Mouse (Mus musculus) limb, embryonic 15.5 days (tissue): ENCODE results near the gene Ralb. TPM values are rescaled to one million over a fixed set of nuclear protein-coding genes. Genes with fewer than 3 reads are reported as not detected.

Experiments
- ATAC-seq: fragments of 200-750 bp; cut with Nextera tagmentation; 2 replicates; pipeline ENCODE4 v1.8.0; 2017; ENCODE audit warnings: low read depth, moderate TSS enrichment; ENCODE audit not compliant: insufficient number of reproducible peaks, low FRiP score, low TSS enrichment
- H3K27ac ChIP-seq: fragments of 300-500 bp; sonication (generic); 2 replicates; pipeline ENCODE4 v1.5.1; 2015; ENCODE audit warnings: moderate library complexity, mild to moderate bottlenecking, inconsistent platforms
- H3K27me3 ChIP-seq: fragments of 300-500 bp; sonication (generic); 2 replicates; pipeline ENCODE4 v1.6.1; 2015; ENCODE audit warnings: inconsistent platforms
- H3K36me3 ChIP-seq: fragments of 300-500 bp; sonication (generic); 2 replicates; pipeline ENCODE4 v1.6.1; 2015; ENCODE audit warnings: inconsistent platforms
- H3K4me1 ChIP-seq: fragments of 300-500 bp; sonication (generic); 2 replicates; pipeline ENCODE4 v1.6.1; 2015; ENCODE audit warnings: inconsistent platforms
- H3K4me2 ChIP-seq: fragments of 300-500 bp; sonication (generic); 2 replicates; pipeline ENCODE4 v1.6.1; 2015; ENCODE audit warnings: mild to moderate bottlenecking, inconsistent platforms
- H3K4me3 ChIP-seq: fragments of 300-500 bp; sonication (generic); 2 replicates; pipeline ENCODE4 v1.5.1; 2015; ENCODE audit warnings: mild to moderate bottlenecking, inconsistent platforms
- H3K9ac ChIP-seq: fragments of 300-500 bp; sonication (generic); 2 replicates; pipeline ENCODE4 v1.6.1; 2015; ENCODE audit warnings: inconsistent platforms
- H3K9me3 ChIP-seq: fragments of 300-500 bp; sonication (generic); 2 replicates; pipeline ENCODE4 v1.6.1; 2016; ENCODE audit warnings: inconsistent platforms
- WGBS: fragments of 180-500 bp; shearing (Covaris S2); methylation state at CpG from one replicate; pipeline ENCODE4 v1.1.7; 2015; 5-methylcytosine and 5-hydroxymethylcytosine counted together
- polyA plus RNA-seq: library from polyadenylated mRNA; unstranded; fragments of >200 nt; fragmentation: Nextera tagmentation; extraction: Ambion mirVana; gene quantifications from 2 replicates; pipeline ENCODE4 v1.2.1, GENCODE M21; 2015

Gene Ralb
- polyA plus RNA-seq, 1 experiment from 2014 or later, result 135 TPM

- no peak overlapping the region for H3K4me2 ChIP-seq
- no peak overlapping the region for H3K9ac ChIP-seq
- no peaks in the 10 kb centered on the region for H3K9me3 ChIP-seq
- WGBS, result 35% methylated on average over 2 of the region's 2 CpGs
- no peaks in the 10 kb centered on the region for H3K27me3 ChIP-seq
- ATAC-seq, result no peak
- no peaks in the 10 kb centered on the region for H3K36me3 ChIP-seq
- H3K27ac ChIP-seq, result no peak overlapping the region
- no peak overlapping the region for H3K4me3 ChIP-seq
- no peaks in the 10 kb centered on the region; the same call in 1 of the 2 replicates for H3K4me1 ChIP-seq
Measured at GRCm38 (mm10) chr1:119463386-119463785, 41.2 kb downstream of the Ralb start.

DNA sequence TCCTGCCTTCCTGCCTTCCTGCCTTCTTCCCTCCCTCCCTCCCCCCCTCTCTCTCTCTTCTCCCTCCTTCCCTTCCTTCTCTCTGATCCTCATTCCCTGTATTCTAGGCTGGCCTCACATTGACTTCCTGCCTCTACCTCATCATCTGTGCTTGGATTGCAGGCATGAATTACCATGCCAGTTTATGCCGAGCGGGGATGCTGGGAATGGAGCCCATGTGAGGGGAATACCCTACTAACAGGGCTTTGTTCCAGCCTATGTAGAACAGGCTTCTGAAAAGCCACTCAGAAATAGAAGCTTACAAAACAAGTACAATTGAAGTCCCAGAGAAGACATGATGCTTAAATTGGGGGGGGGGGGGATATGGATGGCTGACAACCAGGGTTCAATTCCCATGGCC lies 44.5 kb downstream of the Ralb start:
- H3K9ac ChIP-seq, result no peak overlapping the region
- no peak for ATAC-seq
- H3K27ac ChIP-seq, result no peak overlapping the region
- H3K36me3 ChIP-seq, result no peaks in the 10 kb centered on the region
- H3K27me3 ChIP-seq, result peaks cover 4% of the 10 kb centered on the region; the same call in 1 of the 2 replicates
- no peaks in the 10 kb centered on the region for H3K9me3 ChIP-seq
- no peak overlapping the region for H3K4me3 ChIP-seq
- H3K4me1 ChIP-seq, result peaks cover 17% of the 10 kb centered on the region
- whole genome bisulfite sequencing, result 64% methylated on average over 2 of the region's 2 CpGs
- no peak overlapping the region for H3K4me2 ChIP-seq

DNA sequence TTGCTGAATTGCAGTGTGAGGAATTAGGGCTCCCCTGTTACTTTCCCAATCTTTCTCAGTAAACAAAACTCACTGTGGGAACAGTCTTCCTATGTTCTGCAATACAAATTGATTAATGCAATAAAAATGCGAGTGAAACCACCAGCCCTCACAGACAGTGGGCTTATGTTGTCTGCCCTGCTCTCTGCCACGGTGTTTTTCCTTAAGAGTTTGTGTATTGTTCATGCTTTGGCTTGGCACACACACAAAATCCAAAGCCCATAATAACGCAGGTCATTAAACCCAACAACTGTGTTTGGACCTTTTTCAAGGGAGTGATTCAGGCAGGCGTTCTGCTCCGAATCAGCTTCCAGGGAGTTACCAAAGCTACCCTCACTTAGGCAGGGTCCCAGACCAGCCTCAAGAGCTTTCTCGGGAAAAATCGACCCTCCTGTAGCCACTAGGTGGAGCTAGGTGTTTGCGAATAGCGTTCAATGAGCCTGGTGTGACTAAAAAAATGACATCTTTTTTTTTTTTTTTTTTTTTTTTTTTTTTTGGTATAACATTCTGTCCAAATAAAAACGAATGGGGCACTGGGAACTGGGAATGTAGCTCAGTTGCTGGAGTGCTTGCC lies 46.5 kb downstream of the Ralb start:
- no peaks in the 10 kb centered on the region for H3K36me3 ChIP-seq
- H3K9ac ChIP-seq, result no peak overlapping the region
- H3K4me2 ChIP-seq, result peak overlapping the region; percentile 48
- 4% methylated on average over 10 of the region's 10 CpGs for WGBS
- no peak for ATAC-seq
- peaks cover 4% of the 10 kb centered on the region; the same call in 1 of the 2 replicates for H3K27me3 ChIP-seq
- no peaks in the 10 kb centered on the region for H3K9me3 ChIP-seq
- H3K27ac ChIP-seq, result no peak overlapping the region
- H3K4me3 ChIP-seq, result peak overlapping the region; percentile 9; the same call in 1 of the 2 replicates
- peaks cover 23% of the 10 kb centered on the region for H3K4me1 ChIP-seq

DNA sequence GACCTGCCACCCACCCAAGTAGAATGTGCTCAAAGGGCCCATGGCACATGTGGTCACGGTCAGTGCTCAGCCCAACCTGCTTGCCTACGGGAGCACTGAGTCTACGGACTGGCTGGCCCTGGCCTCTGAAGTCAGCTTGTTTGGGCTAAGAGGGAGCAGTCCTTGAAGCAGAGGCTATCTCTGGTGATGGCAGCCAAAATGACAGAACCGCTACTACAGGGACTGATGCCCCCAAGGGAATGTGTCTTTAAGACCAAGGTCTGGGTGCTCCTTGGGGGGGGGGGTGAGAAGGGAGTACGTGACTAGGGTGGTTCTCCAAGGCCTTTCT lies 47.1 kb downstream of the Ralb start:
- Histone ChIP-seq H3K4me2 (peak overlapping the region; percentile 48), H3K4me3 (peak overlapping the region; percentile 23)
- ATAC-seq, result no peak

GRCm38 (mm10) chr1:119456671-119457527 lies 47.7 kb downstream of the Ralb start:
- no peaks in the 10 kb centered on the region for H3K36me3 ChIP-seq
- no peak overlapping the region for H3K9ac ChIP-seq
- no peaks in the 10 kb centered on the region for H3K9me3 ChIP-seq
- H3K4me1 ChIP-seq, result peaks cover 23% of the 10 kb centered on the region
- peak; percentile 52; the same call in 1 of the 2 replicates for ATAC-seq
- H3K4me2 ChIP-seq, result peak overlapping the region; percentile 48
- peak overlapping the region; percentile 23 for H3K4me3 ChIP-seq
- H3K27ac ChIP-seq, result peak overlapping the region; percentile 47; the same call in 1 of the 2 replicates
- H3K27me3 ChIP-seq, result peaks cover 4% of the 10 kb centered on the region; the same call in 1 of the 2 replicates
- 4% methylated on average over 19 of the region's 19 CpGs for WGBS

More for the DNA sequence above, 47.1 kb downstream of the Ralb start:
- no peaks in the 10 kb centered on the region for H3K9me3 ChIP-seq
- no peak overlapping the region for H3K9ac ChIP-seq
- 18% methylated on average over 5 of the region's 5 CpGs for WGBS
- peak overlapping the region; percentile 47; the same call in 1 of the 2 replicates for H3K27ac ChIP-seq
- peaks cover 23% of the 10 kb centered on the region for H3K4me1 ChIP-seq
- H3K27me3 ChIP-seq, result peaks cover 4% of the 10 kb centered on the region; the same call in 1 of the 2 replicates
- no peaks in the 10 kb centered on the region for H3K36me3 ChIP-seq

DNA sequence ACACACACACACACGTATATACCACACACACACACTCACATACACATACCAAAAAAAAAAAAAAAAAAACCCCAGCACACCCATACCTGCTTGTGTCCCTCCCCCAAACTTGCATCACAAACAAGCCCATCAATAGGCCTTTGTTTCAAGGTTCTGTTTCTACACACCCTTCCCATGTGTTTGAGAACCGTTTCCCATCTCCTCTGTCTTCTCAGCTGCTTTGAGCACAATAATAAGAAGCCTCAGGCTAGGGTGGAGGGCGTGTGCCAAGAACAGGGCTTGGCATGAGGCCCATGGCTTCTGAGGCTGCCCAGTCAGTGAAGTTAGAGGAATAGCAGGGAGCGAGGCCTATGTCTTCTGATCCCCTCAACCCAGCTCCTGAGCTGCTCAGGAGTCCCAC lies 50.9 kb downstream of the Ralb start:
- H3K27ac ChIP-seq, result no peak overlapping the region
- H3K4me2 ChIP-seq, result no peak overlapping the region
- WGBS, result 33% methylated on average over 3 of the region's 4 CpGs
- no peak overlapping the region for H3K9ac ChIP-seq
- no peak overlapping the region for H3K4me3 ChIP-seq
- ATAC-seq, result no peak
- H3K27me3 ChIP-seq, result peaks cover 4% of the 10 kb centered on the region; the same call in 1 of the 2 replicates
- no peaks in the 10 kb centered on the region for H3K9me3 ChIP-seq
- H3K36me3 ChIP-seq, result no peaks in the 10 kb centered on the region
- peaks cover 23% of the 10 kb centered on the region for H3K4me1 ChIP-seq

- no peak overlapping the region for H3K4me3 ChIP-seq
- peaks cover 4% of the 10 kb centered on the region; the same call in 1 of the 2 replicates for H3K27me3 ChIP-seq
- peaks cover 7% of the 10 kb centered on the region for H3K4me1 ChIP-seq
- no peak overlapping the region for H3K4me2 ChIP-seq
- H3K9me3 ChIP-seq, result no peaks in the 10 kb centered on the region
- WGBS, result 51% methylated on average over 10 of the region's 10 CpGs
- no peak overlapping the region for H3K9ac ChIP-seq
- no peak overlapping the region for H3K27ac ChIP-seq
- H3K36me3 ChIP-seq, result no peaks in the 10 kb centered on the region
- no peak for ATAC-seq
Measured at GRCm38 (mm10) chr1:119451417-119451816, 53.2 kb downstream of the Ralb start.

DNA sequence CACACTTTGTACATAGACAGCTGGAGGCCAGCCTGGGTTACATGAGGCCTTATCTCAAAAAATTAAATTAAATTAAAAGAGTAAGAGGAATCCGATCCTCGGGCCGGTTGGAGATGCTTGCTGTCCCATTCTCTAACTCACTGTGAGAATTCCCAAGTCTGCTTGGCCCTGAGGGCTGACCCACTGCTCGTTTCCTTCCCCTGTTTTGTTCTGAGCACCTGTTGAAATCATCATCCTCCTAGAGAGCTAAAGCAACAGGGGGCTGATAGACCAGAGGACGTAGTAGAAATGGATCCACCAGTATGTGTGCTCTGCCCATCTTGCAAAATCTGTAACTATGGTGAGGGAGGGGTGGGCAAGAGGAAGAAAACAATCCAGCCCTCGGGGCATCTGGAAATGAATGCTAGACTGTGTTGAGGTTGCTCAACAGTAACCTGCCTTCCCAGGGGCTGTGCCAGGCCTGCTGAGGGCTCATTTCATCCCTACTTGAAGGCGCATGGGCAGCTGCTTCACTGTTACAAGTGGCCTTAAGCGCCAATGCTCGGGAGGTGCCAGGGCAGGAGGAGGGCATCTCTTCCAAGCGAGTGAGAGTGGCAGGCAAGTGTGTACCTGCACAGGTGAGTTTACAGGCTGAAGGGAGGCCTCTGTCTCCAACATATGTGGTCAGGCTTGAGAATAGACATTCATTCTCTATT lies 53.8 kb downstream of the Ralb start:
- no peak overlapping the region for H3K27ac ChIP-seq
- peaks cover 7% of the 10 kb centered on the region; the same call in 1 of the 2 replicates for H3K4me1 ChIP-seq
- H3K4me2 ChIP-seq, result no peak overlapping the region
- WGBS, result 75% methylated on average over 10 of the region's 10 CpGs
- no peak overlapping the region for H3K4me3 ChIP-seq
- H3K27me3 ChIP-seq, result no peaks in the 10 kb centered on the region
- no peak overlapping the region for H3K9ac ChIP-seq
- H3K36me3 ChIP-seq, result no peaks in the 10 kb centered on the region
- no peak for ATAC-seq
- no peaks in the 10 kb centered on the region for H3K9me3 ChIP-seq

DNA sequence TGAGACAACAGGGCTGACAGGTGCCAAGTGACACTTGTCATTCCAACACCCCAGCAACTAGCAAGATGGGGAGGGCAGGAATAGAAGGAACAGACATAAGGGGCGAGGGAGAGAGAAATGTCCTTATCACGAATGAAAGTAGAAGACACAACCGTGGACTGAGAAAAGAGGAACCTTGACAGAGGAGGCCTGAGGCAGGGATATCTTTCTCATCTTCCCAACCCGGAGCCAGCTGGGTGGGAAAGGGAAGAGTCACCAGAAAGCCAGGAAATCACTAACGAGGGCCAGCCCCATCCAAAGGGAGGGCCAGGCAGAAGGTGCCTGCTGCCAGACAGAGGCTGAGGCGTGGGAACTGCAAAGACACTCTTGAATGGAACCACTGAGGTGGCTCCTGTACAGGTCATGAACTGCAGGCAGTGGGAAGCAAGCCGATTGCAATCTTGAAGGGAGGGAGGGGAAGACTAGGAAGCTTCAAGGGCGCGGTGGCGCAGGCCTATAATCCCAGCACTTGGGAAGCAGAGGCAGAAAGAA lies 57.8 kb downstream of the Ralb start:
- H3K4me1 ChIP-seq, result no peaks in the 10 kb centered on the region
- no peak for ATAC-seq
- no peaks in the 10 kb centered on the region for H3K27me3 ChIP-seq
- H3K36me3 ChIP-seq, result no peaks in the 10 kb centered on the region
- H3K9ac ChIP-seq, result no peak overlapping the region
- H3K9me3 ChIP-seq, result no peaks in the 10 kb centered on the region
- no peak overlapping the region for H3K27ac ChIP-seq
- no peak overlapping the region for H3K4me2 ChIP-seq
- H3K4me3 ChIP-seq, result no peak overlapping the region
- WGBS, result 63% methylated on average over 10 of the region's 10 CpGs

DNA sequence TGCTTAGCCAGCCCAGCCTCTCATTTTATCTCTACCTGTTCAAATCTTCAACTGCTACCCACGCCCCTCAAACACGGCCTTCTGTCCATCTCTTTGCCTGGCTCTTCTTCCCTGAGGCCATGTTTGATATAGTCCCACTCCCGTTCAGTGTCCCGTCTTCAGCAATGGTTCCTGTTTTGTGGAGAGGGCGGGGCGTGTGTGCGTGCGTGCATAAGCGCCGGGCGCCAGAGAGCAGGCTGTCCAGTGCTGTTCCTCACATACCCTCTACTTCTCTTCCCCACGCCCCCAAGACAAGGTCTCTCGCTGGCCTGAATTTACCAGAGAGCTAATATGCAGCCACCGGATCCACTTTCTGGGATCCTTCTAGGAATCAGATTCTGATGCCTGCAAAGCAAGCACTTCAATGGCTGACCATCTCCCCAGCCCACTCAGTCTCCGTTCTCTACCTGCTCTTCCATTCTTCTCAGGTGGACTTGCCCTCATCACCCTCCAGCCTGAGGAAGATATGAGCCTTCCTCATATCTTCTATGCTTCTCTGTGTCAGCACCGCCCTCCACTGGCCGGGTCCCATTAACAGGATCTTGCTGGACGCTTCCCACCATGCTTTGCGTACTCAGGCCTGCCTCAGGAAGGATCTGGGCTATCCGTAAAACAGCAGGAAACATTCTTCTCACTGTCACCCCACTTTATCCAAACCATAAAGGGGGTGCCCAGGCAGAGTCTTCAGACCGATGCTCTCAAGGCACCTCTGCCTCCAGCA lies 60.8 kb downstream of the Ralb start:
- no peaks in the 10 kb centered on the region for H3K27me3 ChIP-seq
- WGBS, result 83% methylated on average over 21 of the region's 21 CpGs
- H3K36me3 ChIP-seq, result no peaks in the 10 kb centered on the region

DNA sequence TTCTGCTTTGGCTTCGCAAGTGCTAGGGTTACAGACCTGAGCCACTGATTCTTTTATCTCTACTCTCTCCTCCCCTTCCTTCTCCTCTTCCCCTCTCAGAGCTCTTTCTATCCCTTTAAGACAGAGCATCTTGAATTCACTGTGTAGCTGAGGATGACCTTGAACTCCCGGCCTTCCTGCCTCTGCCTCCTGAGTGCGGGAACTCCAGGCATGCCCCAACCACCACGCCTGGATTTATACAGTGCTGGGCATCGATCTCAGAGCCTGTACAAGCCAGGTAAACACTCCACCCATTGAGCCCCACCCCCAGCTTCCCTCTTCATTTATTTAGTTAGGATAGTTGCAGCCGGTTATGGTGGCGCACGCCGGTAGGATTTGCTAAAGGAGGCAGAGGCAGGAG lies 61.7 kb downstream of the Ralb start:
- H3K4me3 ChIP-seq, result no peak overlapping the region
- no peaks in the 10 kb centered on the region for H3K4me1 ChIP-seq
- H3K27ac ChIP-seq, result no peak overlapping the region
- H3K4me2 ChIP-seq, result no peak overlapping the region
- H3K36me3 ChIP-seq, result no peaks in the 10 kb centered on the region
- no peaks in the 10 kb centered on the region for H3K27me3 ChIP-seq
- H3K9me3 ChIP-seq, result no peaks in the 10 kb centered on the region
- no peak overlapping the region for H3K9ac ChIP-seq
- 90% methylated on average over 9 of the region's 9 CpGs for WGBS
- no peak for ATAC-seq

More for the DNA sequence above, 60.8 kb downstream of the Ralb start:
- Histone ChIP-seq H3K9ac (no peak overlapping the region), H3K4me2 (no peak overlapping the region), H3K9me3 (no peaks in the 10 kb centered on the region), H3K4me1 (no peaks in the 10 kb centered on the region), H3K27ac (no peak overlapping the region), H3K4me3 (no peak overlapping the region)
- no peak for ATAC-seq
